ENCODE assay signal across 25 mouse cellular contexts in the genomic region with DNA sequence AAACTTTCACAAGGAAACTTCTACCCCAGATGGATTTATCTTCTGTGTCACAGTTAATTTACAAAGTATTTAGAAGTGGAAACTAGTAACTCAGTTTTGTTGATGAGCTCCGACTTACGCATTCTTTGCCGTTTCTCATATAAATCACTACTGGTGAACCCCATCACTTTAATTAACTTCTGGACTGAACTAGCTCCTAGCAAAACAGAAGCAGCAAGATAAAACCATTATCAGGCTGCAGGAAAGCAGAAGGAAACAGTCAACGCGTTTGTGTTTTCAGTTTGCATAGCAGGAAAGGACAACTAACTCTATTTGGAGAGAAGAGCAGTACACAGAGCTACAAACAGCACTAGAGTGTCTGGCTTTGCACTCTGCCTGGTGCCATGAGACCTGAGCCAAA.
DNase-seq lines count a peak whose midpoint lies in the region; ATAC-seq lines count a peak whose summit lies in the region.
"Had no signal": no experiment of that assay in that cellular context is flagged by ENCODE, and none has a peak within 500 bp of the region (broad histone marks: within the 10 kb centered on the region; RNA-seq: fewer than 3 reads in every experiment).

No protein-coding gene starts in this region.

- H3K27me3 ChIP-seq in kidney, embryonic 16.5 days (ENCODE audit: insufficient read depth, low read length), result no peaks in the 10 kb centered on the region
- no peaks in the 10 kb centered on the region for H3K27me3 ChIP-seq in intestine, embryonic 15.5 days (replicated peaks)
- H3K27me3 ChIP-seq: forebrain, embryonic 12.5 days; forebrain, embryonic 15.5 days; hindbrain, embryonic 12.5 days had no signal

- no peaks in the 10 kb centered on the region for H3K4me1 ChIP-seq in kidney, embryonic 16.5 days (ENCODE audit: insufficient read depth, low read length)
- no peaks in the 10 kb centered on the region for H3K4me1 ChIP-seq in intestine, embryonic 15.5 days (replicated peaks)
- H3K4me1 ChIP-seq: embryonic facial prominence, embryonic 13.5 days; forebrain, embryonic 12.5 days; forebrain, embryonic 15.5 days; hindbrain, embryonic 12.5 days had no signal

- WGBS in kidney, embryonic 16.5 days, result 19% methylated on average over 5 of the region's 5 CpGs
- WGBS in intestine, embryonic 15.5 days, result 35% methylated on average over 5 of the region's 5 CpGs

- H3K36me3 ChIP-seq in kidney, embryonic 16.5 days (ENCODE audit: insufficient read depth, low read length), result no peaks in the 10 kb centered on the region
- H3K36me3 ChIP-seq in intestine, embryonic 15.5 days, result no peaks in the 10 kb centered on the region
- H3K36me3 ChIP-seq: embryonic facial prominence, embryonic 10.5 days; embryonic facial prominence, embryonic 13.5 days; forebrain, embryonic 12.5 days; forebrain, embryonic 15.5 days; hindbrain, embryonic 12.5 days had no signal

- H3K9ac ChIP-seq in kidney, embryonic 16.5 days (replicated peaks; ENCODE audit: low read length), result no peak overlapping the region
- H3K9ac ChIP-seq in intestine, embryonic 15.5 days, result no peak overlapping the region
- H3K9ac ChIP-seq: embryonic facial prominence, embryonic 13.5 days; forebrain, embryonic 12.5 days; forebrain, embryonic 15.5 days; hindbrain, embryonic 12.5 days had no signal

- no peak overlapping the region for H3K4me3 ChIP-seq in kidney, embryonic 16.5 days (ENCODE audit: low read length)
- H3K4me3 ChIP-seq in intestine, embryonic 15.5 days (replicated peaks), result no peak overlapping the region
- H3K4me3 ChIP-seq: embryonic facial prominence, embryonic 10.5 days; embryonic facial prominence, embryonic 13.5 days; erythroblast, embryonic 14.5 days; forebrain, embryonic 12.5 days; forebrain, embryonic 15.5 days; heart, adult 2 months; hindbrain, embryonic 12.5 days had no signal

- peak; percentile 31 for ATAC-seq in kidney, embryonic 16.5 days (ENCODE audit: low FRiP score, low TSS enrichment)
- no peak for ATAC-seq in intestine, embryonic 15.5 days
- ATAC-seq: activated CD4-positive, CD25-positive, alpha-beta regulatory T cell, adult 4 months; forebrain, embryonic 15.5 days had no signal

- DNase-seq in heart, adult 11 months, result peak; percentile 12
- DNase-seq in heart, adult 8-10 months (ENCODE audit: low spot score), result no peak
- peak; percentile 12 for DNase-seq in kidney, adult 9 months
- no peak for DNase-seq in kidney, postnatal 25 days
- DNase-seq in kidney, postnatal 4 days, result no peak
- DNase-seq in lung, postnatal 25 days (ENCODE audit: low spot score), result no peak
- DNase-seq: adrenal gland, adult 8-10 months; adrenal gland, postnatal 25 days; cerebellum, adult 11-12 months; cerebellum, adult 8-10 months; cerebellum, postnatal 10 days; cerebellum, postnatal 36 days; embryo, embryonic 11 days; gastrocnemius, postnatal 25 days; heart, adult 2 months had no signal

- peak overlapping the region; percentile 83 for H3K27ac ChIP-seq in kidney, embryonic 16.5 days (ENCODE audit: low read length)
- peak overlapping the region; percentile 44; the same call in 1 of the 2 replicates for H3K27ac ChIP-seq in intestine, embryonic 15.5 days
- H3K27ac ChIP-seq: embryonic facial prominence, embryonic 10.5 days; embryonic facial prominence, embryonic 13.5 days; forebrain, embryonic 12.5 days; forebrain, embryonic 15.5 days; heart, adult 2 months; hindbrain, embryonic 12.5 days had no signal

- H3K9me3 ChIP-seq in kidney, embryonic 16.5 days (ENCODE audit: low read length), result no peaks in the 10 kb centered on the region; the same call in 1 of the 2 replicates
- no peaks in the 10 kb centered on the region for H3K9me3 ChIP-seq in intestine, embryonic 15.5 days
- H3K9me3 ChIP-seq: embryonic facial prominence, embryonic 10.5 days; embryonic facial prominence, embryonic 13.5 days; forebrain, embryonic 12.5 days; forebrain, embryonic 15.5 days; hindbrain, embryonic 12.5 days had no signal

- no peak overlapping the region for H3K4me2 ChIP-seq in kidney, embryonic 16.5 days (replicated peaks; ENCODE audit: low read depth, low read length)
- H3K4me2 ChIP-seq in intestine, embryonic 15.5 days (replicated peaks), result no peak overlapping the region
- H3K4me2 ChIP-seq: embryonic facial prominence, embryonic 13.5 days; forebrain, embryonic 12.5 days; forebrain, embryonic 15.5 days; heart, embryonic 11.5 days; hindbrain, embryonic 12.5 days had no signal

Comparison
In these comparisons a context has a peak if more than half of its experiments do, and no peak if none do; other contexts are left out.
1. DNase-seq: peak in heart, adult 11 months (single experiment) and kidney, adult 9 months (single experiment); none in heart, adult 8-10 months (single experiment), kidney, postnatal 25 days (0 of 2), kidney, postnatal 4 days (0 of 2) and lung, postnatal 25 days (single experiment).